Mouse (Mus musculus): Measurements from ENCODE around the gene Ccl27b. TPM values are rescaled to one million over a fixed set of nuclear protein-coding genes. Genes with fewer than 3 reads are reported as not detected.
"Not testable (repeated sequence)": the region's sequence is repeated elsewhere in the genome, so short reads cannot be mapped to it uniquely, and the experiment has no call there.

Ccl27b gene
- polyA plus RNA-seq (2014; fragmentation: Nextera tagmentation; extraction: Ambion mirVana), result not detected in 2 replicates

GRCm38 (mm10) chr4:42654951-42655350 lies at the start of gene Ccl27b:
Gene Ccl27b, plus strand, starts transcription at chr4:42655251.
- H3K36me3 ChIP-seq (ENCODE audit: control insufficient read depth, insufficient read depth, low read length); H3K9ac ChIP-seq (ENCODE audit: low read depth, low read length); H3K4me2 ChIP-seq; H3K27me3 ChIP-seq (ENCODE audit: control insufficient read depth, insufficient read depth, low read length); H3K27ac ChIP-seq (ENCODE audit: low read depth, low read length); ATAC-seq (replicated peaks; ENCODE audit: insufficient number of reproducible peaks, low FRiP score, low TSS enrichment); H3K4me3 ChIP-seq (ENCODE audit: low read depth, low read length); H3K4me1 ChIP-seq (ENCODE audit: control insufficient read depth, insufficient read depth, low read length); H3K9me3 ChIP-seq (replicated peaks; ENCODE audit: control insufficient read depth, low read length): not testable (repeated sequence)
- WGBS (ENCODE audit: insufficient replicate concordance), result no CpG with 5 or more reads among the region's 9 CpGs

GRCm38 (mm10) chr4:42611895-42612294 lies 43.2 kb upstream of the Ccl27b start, which contains the start of gene Gm10591:
Gene Gm10591, plus strand, starts transcription at chr4:42612195.
- H3K4me2 ChIP-seq; H3K27me3 ChIP-seq (ENCODE audit: control insufficient read depth, insufficient read depth, low read length): not testable (repeated sequence)
- no CpG with 5 or more reads among the region's 5 CpGs for WGBS (ENCODE audit: insufficient replicate concordance)

GRCm38 (mm10) chr4:42629419-42629818 lies 25.6 kb upstream of the Ccl27b start, which contains the start of gene Gm2564:
Gene Gm2564, plus strand, starts transcription at chr4:42629719.
- H3K27ac ChIP-seq (ENCODE audit: low read depth, low read length); H3K4me1 ChIP-seq (ENCODE audit: control insufficient read depth, insufficient read depth, low read length): not testable (repeated sequence)
- WGBS (ENCODE audit: insufficient replicate concordance), result no CpG with 5 or more reads among the region's 8 CpGs

More at GRCm38 (mm10) chr4:42611895-42612294, 43.2 kb upstream of the Ccl27b start, which contains the start of gene Gm10591:
- not testable (repeated sequence) for H3K9ac ChIP-seq (ENCODE audit: low read depth, low read length); H3K4me1 ChIP-seq (ENCODE audit: control insufficient read depth, insufficient read depth, low read length); H3K36me3 ChIP-seq (ENCODE audit: control insufficient read depth, insufficient read depth, low read length); ATAC-seq (replicated peaks; ENCODE audit: insufficient number of reproducible peaks, low FRiP score, low TSS enrichment); H3K27ac ChIP-seq (ENCODE audit: low read depth, low read length); H3K9me3 ChIP-seq (replicated peaks; ENCODE audit: control insufficient read depth, low read length); H3K4me3 ChIP-seq (ENCODE audit: low read depth, low read length)

GRCm38 (mm10) chr4:42661793-42662192 lies 6.7 kb downstream of the Ccl27b start, which contains the start of gene Il11ra2:
Gene Il11ra2, minus strand, starts transcription at chr4:42661893.
- not testable (repeated sequence) for H3K4me2 ChIP-seq; H3K27ac ChIP-seq (ENCODE audit: low read depth, low read length); H3K36me3 ChIP-seq (ENCODE audit: control insufficient read depth, insufficient read depth, low read length); H3K9ac ChIP-seq (ENCODE audit: low read depth, low read length); H3K4me3 ChIP-seq (ENCODE audit: low read depth, low read length); H3K9me3 ChIP-seq (replicated peaks; ENCODE audit: control insufficient read depth, low read length); H3K27me3 ChIP-seq (ENCODE audit: control insufficient read depth, insufficient read depth, low read length); ATAC-seq (replicated peaks; ENCODE audit: insufficient number of reproducible peaks, low FRiP score, low TSS enrichment); H3K4me1 ChIP-seq (ENCODE audit: control insufficient read depth, insufficient read depth, low read length)
- WGBS (ENCODE audit: insufficient replicate concordance), result no CpG with 5 or more reads among the region's 3 CpGs

More at GRCm38 (mm10) chr4:42629419-42629818, 25.6 kb upstream of the Ccl27b start, which contains the start of gene Gm2564:
- not testable (repeated sequence) for H3K9ac ChIP-seq (ENCODE audit: low read depth, low read length); H3K4me3 ChIP-seq (ENCODE audit: low read depth, low read length); ATAC-seq (replicated peaks; ENCODE audit: insufficient number of reproducible peaks, low FRiP score, low TSS enrichment); H3K27me3 ChIP-seq (ENCODE audit: control insufficient read depth, insufficient read depth, low read length); H3K36me3 ChIP-seq (ENCODE audit: control insufficient read depth, insufficient read depth, low read length); H3K9me3 ChIP-seq (replicated peaks; ENCODE audit: control insufficient read depth, low read length); H3K4me2 ChIP-seq

GRCm38 (mm10) chr4:42675415-42675814 lies 20.4 kb downstream of the Ccl27b start:
- not testable (repeated sequence) for H3K4me3 ChIP-seq (ENCODE audit: low read depth, low read length); H3K4me1 ChIP-seq (ENCODE audit: control insufficient read depth, insufficient read depth, low read length); H3K9ac ChIP-seq (ENCODE audit: low read depth, low read length); H3K27me3 ChIP-seq (ENCODE audit: control insufficient read depth, insufficient read depth, low read length); H3K27ac ChIP-seq (ENCODE audit: low read depth, low read length); ATAC-seq (replicated peaks; ENCODE audit: insufficient number of reproducible peaks, low FRiP score, low TSS enrichment); H3K9me3 ChIP-seq (replicated peaks; ENCODE audit: control insufficient read depth, low read length); H3K36me3 ChIP-seq (ENCODE audit: control insufficient read depth, insufficient read depth, low read length); H3K4me2 ChIP-seq
- WGBS (ENCODE audit: insufficient replicate concordance), result no CpG with 5 or more reads among the region's 4 CpGs

GRCm38 (mm10) chr4:42679365-42679764 lies 24.3 kb downstream of the Ccl27b start:
- not testable (repeated sequence) for H3K4me3 ChIP-seq (ENCODE audit: low read depth, low read length); ATAC-seq (replicated peaks; ENCODE audit: insufficient number of reproducible peaks, low FRiP score, low TSS enrichment); H3K9me3 ChIP-seq (replicated peaks; ENCODE audit: control insufficient read depth, low read length); H3K36me3 ChIP-seq (ENCODE audit: control insufficient read depth, insufficient read depth, low read length); H3K27me3 ChIP-seq (ENCODE audit: control insufficient read depth, insufficient read depth, low read length); H3K4me1 ChIP-seq (ENCODE audit: control insufficient read depth, insufficient read depth, low read length); H3K9ac ChIP-seq (ENCODE audit: low read depth, low read length); H3K4me2 ChIP-seq; H3K27ac ChIP-seq (ENCODE audit: low read depth, low read length)
- no CpG with 5 or more reads among the region's 7 CpGs for WGBS (ENCODE audit: insufficient replicate concordance)

GRCm38 (mm10) chr4:42680374-42681356 lies 25.6 kb downstream of the Ccl27b start:
- H3K9me3 ChIP-seq (replicated peaks; ENCODE audit: control insufficient read depth, low read length); H3K27ac ChIP-seq (ENCODE audit: low read depth, low read length); H3K4me1 ChIP-seq (ENCODE audit: control insufficient read depth, insufficient read depth, low read length); H3K36me3 ChIP-seq (ENCODE audit: control insufficient read depth, insufficient read depth, low read length); H3K4me2 ChIP-seq; H3K27me3 ChIP-seq (ENCODE audit: control insufficient read depth, insufficient read depth, low read length); H3K4me3 ChIP-seq (ENCODE audit: low read depth, low read length); H3K9ac ChIP-seq (ENCODE audit: low read depth, low read length); ATAC-seq (replicated peaks; ENCODE audit: insufficient number of reproducible peaks, low FRiP score, low TSS enrichment): not testable (repeated sequence)
- WGBS (ENCODE audit: insufficient replicate concordance), result no CpG with 5 or more reads among the region's 32 CpGs

- WGBS (ENCODE audit: insufficient replicate concordance), result no CpG with 5 or more reads among the region's 66 CpGs
- H3K27me3 ChIP-seq (ENCODE audit: control insufficient read depth, insufficient read depth, low read length); H3K9ac ChIP-seq (ENCODE audit: low read depth, low read length); H3K4me2 ChIP-seq; H3K9me3 ChIP-seq (replicated peaks; ENCODE audit: control insufficient read depth, low read length); H3K36me3 ChIP-seq (ENCODE audit: control insufficient read depth, insufficient read depth, low read length); ATAC-seq (replicated peaks; ENCODE audit: insufficient number of reproducible peaks, low FRiP score, low TSS enrichment); H3K4me1 ChIP-seq (ENCODE audit: control insufficient read depth, insufficient read depth, low read length); H3K4me3 ChIP-seq (ENCODE audit: low read depth, low read length); H3K27ac ChIP-seq (ENCODE audit: low read depth, low read length): not testable (repeated sequence)
Observed at GRCm38 (mm10) chr4:42681473-42682182, 26.6 kb downstream of the Ccl27b start.
